Mouse (Mus musculus): ENCODE results near the gene Apaf1. TPM values are rescaled to one million over a fixed set of nuclear protein-coding genes. Genes with fewer than 3 reads are reported as not detected.

The Apaf1 gene
- 27.5 and 30.2 TPM in 2 replicates for polyA plus RNA-seq (2016; fragmentation: Nextera tagmentation; extraction: Ambion mirVana)

GRCm38 (mm10) chr10:91082550-91083392 lies at the start of gene Apaf1, which contains the start of gene Ikbip:
Apaf1 (minus strand) TSS chr10:91082770.
Ikbip (plus strand) TSS chr10:91082940.
- Histone ChIP-seq H3K9me3 (no peaks in the 10 kb centered on the region), H3K36me3 (peaks cover 10% of the 10 kb centered on the region), H3K9ac (peak within 1 kb of the TSS; percentile 87), H3K4me1 (no peaks in the 10 kb centered on the region), H3K27me3 (replicated peaks) (no peaks in the 10 kb centered on the region), H3K4me2 (replicated peaks) (peak within 1 kb of the TSS; percentile 78), H3K27ac (peak within 1 kb of the TSS; percentile 74), H3K4me3 (peak within 1 kb of the TSS; percentile 88)
- WGBS = under 1% methylated on average over 87 of the region's 87 CpGs
- peak; percentile 97 for ATAC-seq (ENCODE audit: low FRiP score, low read depth)

DNA sequence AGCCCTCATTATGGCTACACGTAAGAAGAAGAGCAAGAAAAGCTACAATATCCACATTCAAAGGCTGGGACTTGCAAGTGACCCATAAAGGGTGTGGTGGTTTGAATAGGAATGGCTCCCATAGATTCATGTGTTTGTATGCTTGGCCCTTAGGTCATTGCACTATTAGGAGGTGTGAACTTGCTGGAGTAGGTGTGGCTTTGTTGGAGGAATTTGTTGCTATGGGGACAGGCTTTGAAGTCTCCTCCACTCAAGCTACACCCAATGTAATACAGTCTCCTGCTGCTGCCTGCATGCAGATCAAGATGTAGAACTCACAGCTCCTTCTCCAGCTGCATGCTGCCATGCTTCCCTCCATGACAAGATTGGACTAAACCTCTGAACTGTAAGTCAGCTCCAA lies 49.0 kb upstream of the Apaf1 start:
- no peak overlapping the region for H3K27ac ChIP-seq
- 80% methylated on average over 1 of the region's 1 CpGs for WGBS
- no peak overlapping the region for H3K4me2 ChIP-seq (replicated peaks)
- no peaks in the 10 kb centered on the region for H3K4me1 ChIP-seq
- no peaks in the 10 kb centered on the region for H3K9me3 ChIP-seq
- H3K9ac ChIP-seq = no peak overlapping the region
- H3K27me3 ChIP-seq (replicated peaks) = no peaks in the 10 kb centered on the region
- no peak overlapping the region for H3K4me3 ChIP-seq
- no peak for ATAC-seq (ENCODE audit: low FRiP score, low read depth)
- no peaks in the 10 kb centered on the region for H3K36me3 ChIP-seq

- WGBS = 89% methylated on average over 3 of the region's 3 CpGs
- Histone ChIP-seq H3K36me3 (no peaks in the 10 kb centered on the region), H3K4me1 (no peaks in the 10 kb centered on the region), H3K4me3 (no peak overlapping the region), H3K4me2 (replicated peaks) (no peak overlapping the region), H3K27ac (no peak overlapping the region), H3K9ac (no peak overlapping the region), H3K27me3 (replicated peaks) (no peaks in the 10 kb centered on the region), H3K9me3 (no peaks in the 10 kb centered on the region)
- ATAC-seq (ENCODE audit: low FRiP score, low read depth) = no peak
Measured at GRCm38 (mm10) chr10:91130792-91131191, 48.2 kb upstream of the Apaf1 start.

DNA sequence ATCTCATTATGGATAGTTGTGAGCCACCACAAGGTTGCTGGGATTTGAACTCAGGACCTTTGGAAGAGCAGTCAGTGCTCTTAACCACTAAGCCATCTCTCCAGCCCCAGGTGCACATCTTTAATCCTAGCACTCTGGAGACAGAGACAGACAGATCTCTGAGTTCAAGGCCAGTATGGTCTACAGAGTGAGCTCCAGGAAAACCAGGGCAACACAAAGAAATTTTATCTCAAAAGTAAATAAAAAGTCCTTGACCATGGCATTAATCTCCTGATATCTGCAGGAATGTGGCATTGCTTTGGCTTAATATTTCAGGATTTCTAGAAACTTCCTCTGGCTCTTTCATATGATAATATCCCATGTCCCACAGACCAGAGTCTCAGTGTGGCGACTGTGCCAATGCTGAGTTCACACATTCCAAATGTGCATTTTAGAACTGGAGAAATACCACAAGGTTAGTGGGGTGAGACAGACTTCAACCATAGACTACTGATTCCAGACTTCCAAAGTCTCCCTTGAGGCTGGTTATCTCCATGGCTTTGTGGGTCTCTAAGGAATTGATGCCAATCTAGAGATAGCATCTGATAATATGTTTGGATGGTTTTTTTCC lies 46.1 kb upstream of the Apaf1 start:
- Histone ChIP-seq H3K36me3 (no peaks in the 10 kb centered on the region), H3K9ac (no peak overlapping the region), H3K9me3 (no peaks in the 10 kb centered on the region), H3K27ac (no peak overlapping the region), H3K27me3 (replicated peaks) (no peaks in the 10 kb centered on the region), H3K4me3 (no peak overlapping the region), H3K4me2 (replicated peaks) (no peak overlapping the region), H3K4me1 (no peaks in the 10 kb centered on the region)
- ATAC-seq (ENCODE audit: low FRiP score, low read depth) = no peak
- WGBS = 74% methylated on average over 1 of the region's 1 CpGs

DNA sequence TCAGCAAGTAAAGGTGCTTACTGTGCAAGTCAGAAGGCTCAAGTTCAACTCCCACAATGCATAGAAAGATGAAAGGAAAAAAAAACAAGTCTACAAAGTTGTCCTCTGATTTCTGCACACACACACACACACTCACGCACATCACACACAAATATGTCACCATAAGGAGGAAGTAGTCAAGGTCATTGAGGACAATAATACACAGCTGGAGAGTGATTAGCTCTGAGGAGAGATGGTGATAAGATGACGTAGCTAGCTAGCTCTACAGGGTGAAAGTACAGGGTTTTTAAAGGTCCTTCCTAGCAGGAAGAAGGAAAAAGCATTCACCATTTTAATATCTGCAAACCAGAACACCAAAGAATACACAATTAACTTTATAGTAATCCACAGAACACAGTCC lies 44.8 kb upstream of the Apaf1 start:
- Histone ChIP-seq H3K4me2 (replicated peaks) (no peak overlapping the region), H3K9ac (no peak overlapping the region), H3K9me3 (no peaks in the 10 kb centered on the region), H3K4me1 (peaks cover 9% of the 10 kb centered on the region; the same call in 1 of the 2 replicates), H3K4me3 (no peak overlapping the region), H3K36me3 (no peaks in the 10 kb centered on the region), H3K27ac (no peak overlapping the region), H3K27me3 (replicated peaks) (no peaks in the 10 kb centered on the region)
- ATAC-seq (ENCODE audit: low FRiP score, low read depth) = no peak
- WGBS = 87% methylated on average over 2 of the region's 2 CpGs

DNA sequence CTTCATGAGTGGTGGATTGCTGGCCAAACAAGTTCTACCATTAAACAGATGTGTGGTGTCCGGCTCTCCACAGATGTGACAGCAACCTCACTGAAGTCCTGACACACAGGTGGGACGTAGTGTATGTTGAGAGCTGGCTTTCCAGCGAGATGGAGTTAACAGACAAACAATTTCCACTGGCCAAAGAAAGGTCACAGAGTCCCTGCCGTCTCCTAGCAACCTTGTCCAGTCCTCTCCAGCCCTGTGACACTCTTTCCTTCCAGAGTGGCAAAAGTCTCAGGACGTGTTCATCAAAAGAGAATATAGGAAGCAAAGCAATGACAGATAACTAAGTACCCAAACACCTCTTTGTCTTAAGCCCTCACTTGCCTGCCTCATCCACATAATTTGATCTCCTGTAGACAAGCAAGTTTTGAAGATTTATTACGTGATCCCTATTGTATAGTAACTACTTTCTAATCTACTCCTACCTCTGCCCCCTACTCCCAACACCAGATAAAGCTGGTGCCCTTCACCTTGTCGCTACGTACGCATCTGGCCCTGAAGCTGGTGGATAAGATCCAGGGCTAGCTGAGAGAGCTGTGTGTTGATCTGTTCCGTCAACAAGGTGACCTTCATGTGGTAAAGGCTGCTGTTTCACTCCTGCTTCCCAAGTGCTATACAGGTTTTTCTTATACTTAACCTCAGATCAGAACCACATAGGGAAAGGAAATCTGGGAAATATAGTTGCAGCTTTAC lies 44.2 kb upstream of the Apaf1 start:
- H3K9ac ChIP-seq = no peak overlapping the region
- peaks cover 4% of the 10 kb centered on the region; the same call in 1 of the 2 replicates for H3K36me3 ChIP-seq
- ATAC-seq (ENCODE audit: low FRiP score, low read depth) = no peak
- no peaks in the 10 kb centered on the region for H3K27me3 ChIP-seq (replicated peaks)
- WGBS = 77% methylated on average over 10 of the region's 10 CpGs
- no peaks in the 10 kb centered on the region for H3K9me3 ChIP-seq
- H3K27ac ChIP-seq = no peak overlapping the region
- no peak overlapping the region for H3K4me2 ChIP-seq (replicated peaks)
- peaks cover 15% of the 10 kb centered on the region; the same call in 1 of the 2 replicates for H3K4me1 ChIP-seq
- no peak overlapping the region for H3K4me3 ChIP-seq

DNA sequence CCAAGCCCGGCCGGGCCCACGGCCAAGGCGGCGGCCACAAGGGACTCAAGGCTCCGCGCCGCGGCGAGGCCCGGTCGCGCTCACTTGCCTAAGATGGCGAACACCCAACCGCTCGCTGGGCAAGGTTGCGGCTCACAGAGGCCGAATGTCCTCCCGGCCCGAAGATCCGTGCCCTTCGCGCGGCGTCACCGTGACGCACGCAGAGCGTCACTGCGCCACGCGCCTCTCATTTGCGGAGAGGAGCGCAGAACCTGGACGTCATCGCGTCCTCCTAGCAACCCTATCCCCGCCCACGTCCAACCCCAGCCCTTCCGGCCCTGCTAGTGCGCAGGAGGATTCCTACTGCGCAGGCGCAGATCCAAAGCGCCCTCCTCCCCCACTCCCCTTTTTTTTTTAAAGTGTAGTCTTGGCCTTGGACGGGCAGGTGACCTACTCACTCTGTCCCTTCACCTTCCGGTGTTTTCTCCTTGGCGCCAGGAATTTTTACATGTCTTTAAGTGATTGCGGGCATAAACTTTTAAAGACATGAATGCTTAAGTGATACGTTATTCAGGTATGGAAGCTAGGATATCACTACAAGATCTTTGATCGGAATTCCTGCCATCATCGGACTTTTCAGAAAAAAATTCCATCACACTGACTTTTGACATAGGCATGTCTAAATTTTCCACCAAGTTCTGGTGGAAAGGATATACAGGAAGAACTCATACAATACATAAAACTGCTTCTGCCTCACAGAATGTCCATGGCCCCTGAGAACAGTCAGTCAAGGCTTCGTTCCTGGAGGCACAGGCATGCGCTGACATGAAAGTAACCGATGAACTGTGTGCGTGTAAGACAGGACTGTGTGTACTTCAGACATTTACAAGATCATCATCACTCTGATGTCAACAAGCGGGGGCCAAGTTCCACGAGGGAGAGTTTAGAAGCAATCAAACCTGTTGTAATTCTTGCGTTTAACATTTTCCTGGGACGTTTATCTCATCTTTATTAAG lies 41.6 kb upstream of the Apaf1 start, which contains the start of gene Slc25a3:
Gene Slc25a3 (minus strand): TSS at position 232 of the 995 bp plus-strand sequence.
- Histone ChIP-seq H3K27me3 (replicated peaks) (no peaks in the 10 kb centered on the region), H3K27ac (peak within 1 kb of the TSS; percentile 81), H3K36me3 (peaks cover 24% of the 10 kb centered on the region), H3K4me3 (peak within 1 kb of the TSS; percentile 98), H3K4me1 (peaks cover 16% of the 10 kb centered on the region; the same call in 1 of the 2 replicates), H3K4me2 (replicated peaks) (peak within 1 kb of the TSS; percentile 82), H3K9me3 (no peaks in the 10 kb centered on the region), H3K9ac (peak within 1 kb of the TSS; percentile 98)
- ATAC-seq (ENCODE audit: low FRiP score, low read depth) = peak; percentile 100
- WGBS = 15% methylated on average over 59 of the region's 59 CpGs

GRCm38 (mm10) chr10:91123281-91123827 lies 40.8 kb upstream of the Apaf1 start:
- Histone ChIP-seq H3K4me1 (peaks cover 16% of the 10 kb centered on the region; the same call in 1 of the 2 replicates), H3K36me3 (peaks cover 32% of the 10 kb centered on the region), H3K9ac (peak overlapping the region; percentile 98), H3K4me3 (peak overlapping the region; percentile 98), H3K27me3 (replicated peaks) (no peaks in the 10 kb centered on the region), H3K4me2 (replicated peaks) (peak overlapping the region; percentile 82), H3K9me3 (no peaks in the 10 kb centered on the region), H3K27ac (peak overlapping the region; percentile 81)
- under 1% methylated on average over 44 of the region's 44 CpGs for WGBS
- ATAC-seq (ENCODE audit: low FRiP score, low read depth) = peak; percentile 65

DNA sequence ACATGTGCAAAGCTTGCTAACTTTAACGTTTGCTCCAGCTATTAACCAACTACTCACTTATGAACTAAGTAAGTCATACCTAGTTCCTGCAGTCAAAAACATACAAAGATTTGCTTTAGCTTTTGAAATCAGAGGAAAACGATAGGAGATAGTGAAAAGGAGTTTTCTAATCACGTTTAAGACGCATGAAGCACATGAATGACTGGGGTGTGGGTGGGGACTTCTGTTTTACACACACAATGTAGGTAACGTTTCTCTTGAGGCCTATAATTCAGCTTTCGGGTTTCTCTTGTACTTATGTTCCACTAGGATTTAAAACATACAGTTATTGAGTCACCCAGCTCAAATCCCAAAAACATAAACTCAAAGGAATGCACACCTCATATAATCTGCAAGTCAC lies 40.1 kb upstream of the Apaf1 start:
- no peaks in the 10 kb centered on the region for H3K9me3 ChIP-seq
- 40% methylated on average over 6 of the region's 6 CpGs for WGBS
- H3K36me3 ChIP-seq = peaks cover 39% of the 10 kb centered on the region
- H3K4me2 ChIP-seq (replicated peaks) = peak overlapping the region; percentile 82
- ATAC-seq (ENCODE audit: low FRiP score, low read depth) = no peak
- no peak overlapping the region for H3K9ac ChIP-seq
- no peaks in the 10 kb centered on the region for H3K27me3 ChIP-seq (replicated peaks)
- peaks cover 16% of the 10 kb centered on the region; the same call in 1 of the 2 replicates for H3K4me1 ChIP-seq
- H3K27ac ChIP-seq = no peak overlapping the region
- H3K4me3 ChIP-seq = peak overlapping the region; percentile 98

DNA sequence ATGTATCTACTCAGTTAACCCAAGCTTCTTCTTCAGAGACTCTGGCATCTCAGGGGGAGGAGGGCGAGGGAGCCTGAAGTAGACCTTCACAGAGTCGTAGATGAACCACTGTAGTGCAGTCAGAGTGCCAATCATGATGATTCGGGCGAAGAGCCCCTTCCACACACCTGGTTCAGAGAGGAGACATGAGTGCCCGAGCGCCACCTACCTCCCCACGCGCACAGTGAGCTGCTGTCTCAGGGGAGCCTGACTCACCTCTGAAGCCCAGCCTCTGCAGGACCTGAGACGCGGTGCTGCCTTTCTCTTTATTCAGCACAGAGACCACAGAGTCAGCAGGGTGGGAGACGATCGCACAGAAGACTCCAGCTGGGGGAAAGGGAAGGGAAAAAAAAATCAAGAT lies 34.4 kb upstream of the Apaf1 start:
- Histone ChIP-seq H3K9me3 (no peaks in the 10 kb centered on the region), H3K27me3 (replicated peaks) (no peaks in the 10 kb centered on the region), H3K4me3 (no peak overlapping the region), H3K4me2 (replicated peaks) (no peak overlapping the region), H3K4me1 (peaks cover 3% of the 10 kb centered on the region; the same call in 1 of the 2 replicates), H3K27ac (no peak overlapping the region), H3K36me3 (peaks cover 87% of the 10 kb centered on the region), H3K9ac (no peak overlapping the region)
- no peak for ATAC-seq (ENCODE audit: low FRiP score, low read depth)
- WGBS = 93% methylated on average over 12 of the region's 12 CpGs

DNA sequence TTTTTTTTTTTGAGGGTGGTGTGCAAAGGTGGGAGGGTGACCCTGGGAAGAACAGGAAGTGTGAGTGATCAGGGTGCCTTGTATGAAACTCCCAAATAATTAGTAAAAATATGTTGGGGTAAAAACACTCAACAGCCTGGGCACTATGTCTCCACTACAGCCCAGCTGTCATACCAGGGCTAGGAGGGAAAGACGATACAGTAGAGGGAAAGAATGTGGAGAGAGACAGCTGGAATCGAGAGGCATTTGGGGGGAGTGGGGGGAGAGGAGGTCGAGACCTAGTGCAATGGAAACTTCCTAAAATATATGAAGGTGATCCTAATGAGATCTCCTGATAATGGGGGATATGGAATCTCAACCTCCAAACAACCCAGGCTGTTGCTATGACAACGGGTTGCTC lies 27.3 kb upstream of the Apaf1 start:
- Histone ChIP-seq H3K4me2 (replicated peaks) (no peak overlapping the region), H3K27ac (no peak overlapping the region), H3K36me3 (peaks cover 25% of the 10 kb centered on the region), H3K4me1 (no peaks in the 10 kb centered on the region), H3K27me3 (replicated peaks) (no peaks in the 10 kb centered on the region), H3K9me3 (peaks cover 4% of the 10 kb centered on the region; the same call in 1 of the 2 replicates), H3K9ac (no peak overlapping the region), H3K4me3 (no peak overlapping the region)
- 76% methylated on average over 4 of the region's 4 CpGs for WGBS
- no peak for ATAC-seq (ENCODE audit: low FRiP score, low read depth)

Data from neural tube, embryonic 12.5 days (tissue).